Mouse (Mus musculus): ENCODE measurements around the gene Tmem238. TPM values are rescaled to one million over a fixed set of nuclear protein-coding genes. Genes with fewer than 3 reads are reported as not detected.

Gene Tmem238
- polyA plus RNA-seq, 1 experiment from 2014 or later: 6.8 TPM

DNA sequence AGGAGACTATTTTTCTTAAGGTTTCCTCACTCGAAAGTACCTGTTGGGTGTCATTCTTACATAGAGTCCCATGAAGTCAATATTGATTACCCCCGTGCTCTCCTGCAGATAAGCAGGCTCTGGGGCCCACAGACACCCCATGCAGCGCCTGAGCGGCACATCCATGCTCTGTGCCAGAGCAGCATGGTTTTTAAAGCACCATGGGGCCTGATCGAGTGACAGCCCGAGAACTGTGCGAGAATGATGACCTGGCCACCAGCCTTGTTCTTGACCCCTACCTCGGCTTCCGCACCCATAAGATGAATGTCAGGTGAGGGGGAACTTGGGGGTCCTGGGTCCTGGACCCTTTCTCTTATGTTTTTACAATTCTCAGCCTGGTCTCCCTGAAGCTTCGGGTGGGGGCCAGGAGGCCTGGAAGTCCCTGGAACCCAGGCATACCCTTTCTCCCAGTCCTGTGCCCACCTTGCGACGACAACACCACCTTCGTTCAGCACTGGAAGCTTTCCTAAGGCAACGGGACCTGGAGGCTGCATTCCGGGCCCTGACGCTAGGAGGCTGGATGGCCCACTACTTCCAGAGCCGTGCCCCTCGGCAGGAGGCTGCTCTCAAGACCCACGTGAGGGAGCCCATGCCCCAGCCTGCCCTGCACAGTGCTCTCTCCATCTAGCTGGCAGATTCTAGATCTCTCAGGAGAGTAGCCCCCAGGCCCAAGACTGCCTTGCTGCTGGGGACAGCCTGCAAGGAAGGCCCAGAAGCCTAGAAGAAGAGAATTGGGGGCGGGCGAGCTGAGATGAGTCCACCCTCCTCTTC, 47.6 kb downstream of the Tmem238 start:
- H3K27ac ChIP-seq (replicated peaks): peak overlapping the region; percentile 96
- no peak for ATAC-seq (ENCODE audit: low FRiP score)
- peaks cover 43% of the 10 kb centered on the region for H3K4me1 ChIP-seq
- peak overlapping the region; percentile 89 for H3K4me2 ChIP-seq
- H3K36me3 ChIP-seq: peaks cover 18% of the 10 kb centered on the region
- no peaks in the 10 kb centered on the region for H3K9me3 ChIP-seq (replicated peaks)
- H3K27me3 ChIP-seq (replicated peaks): no peaks in the 10 kb centered on the region
- WGBS: 82% methylated on average over 21 of the region's 21 CpGs
- H3K9ac ChIP-seq (replicated peaks): peak overlapping the region; percentile 92
- H3K4me3 ChIP-seq (replicated peaks): peak overlapping the region; percentile 81

DNA sequence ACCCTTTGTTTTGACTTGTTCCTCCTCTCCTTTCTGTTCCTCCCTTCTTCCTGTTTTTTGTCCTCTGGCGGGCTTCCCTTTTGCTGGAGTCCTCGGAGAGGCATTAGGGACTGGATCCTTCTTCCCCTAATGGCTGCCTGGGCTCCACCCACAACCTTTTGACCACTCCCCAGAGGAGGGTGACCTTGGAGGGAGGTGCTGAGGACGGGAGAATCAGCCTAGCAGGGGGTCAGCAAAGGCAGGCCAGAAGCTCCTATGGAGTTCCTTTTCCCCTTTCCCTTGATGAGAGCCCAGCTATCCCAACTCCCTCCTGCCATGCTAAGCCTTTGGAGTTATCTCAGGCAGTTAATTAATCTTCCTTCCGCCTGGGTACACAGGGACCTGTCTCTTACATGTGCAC, 48.3 kb downstream of the Tmem238 start:
- Histone ChIP-seq H3K27me3 (replicated peaks) (no peaks in the 10 kb centered on the region), H3K36me3 (peaks cover 11% of the 10 kb centered on the region), H3K4me2 (peak overlapping the region; percentile 89), H3K4me3 (replicated peaks) (peak overlapping the region; percentile 81), H3K9me3 (replicated peaks) (no peaks in the 10 kb centered on the region), H3K9ac (replicated peaks) (peak overlapping the region; percentile 92), H3K27ac (replicated peaks) (peak overlapping the region; percentile 96), H3K4me1 (peaks cover 43% of the 10 kb centered on the region)
- no peak for ATAC-seq (ENCODE audit: low FRiP score)
- 3% methylated on average over 4 of the region's 4 CpGs for WGBS

DNA sequence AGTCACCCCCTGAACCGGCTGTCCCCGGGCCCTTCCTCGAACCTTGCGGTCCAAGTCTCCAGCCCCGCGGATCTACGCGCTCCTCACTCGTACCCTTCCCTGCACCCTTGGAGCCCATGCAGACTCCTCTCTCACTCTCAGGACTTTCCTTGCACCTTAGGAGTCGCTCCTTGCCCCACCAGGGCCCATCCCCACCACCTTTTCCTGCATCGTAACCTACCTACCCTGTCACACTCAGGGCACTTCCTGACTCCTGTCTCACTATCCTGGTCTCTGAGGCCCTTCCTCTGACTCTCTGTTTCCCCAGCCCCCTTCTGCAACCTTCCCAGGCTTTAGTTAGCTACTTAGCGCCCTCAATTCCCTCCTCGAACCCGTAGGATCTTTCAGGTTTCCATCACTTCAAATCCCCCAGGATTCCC, 49.1 kb downstream of the Tmem238 start:
- Histone ChIP-seq H3K4me1 (peaks cover 43% of the 10 kb centered on the region), H3K27ac (replicated peaks) (peak overlapping the region; percentile 96), H3K9ac (replicated peaks) (peak overlapping the region; percentile 92), H3K4me3 (replicated peaks) (peak overlapping the region; percentile 81), H3K36me3 (peaks cover 3% of the 10 kb centered on the region; the same call in 1 of the 2 replicates), H3K4me2 (peak overlapping the region; percentile 89), H3K27me3 (replicated peaks) (no peaks in the 10 kb centered on the region), H3K9me3 (replicated peaks) (no peaks in the 10 kb centered on the region)
- WGBS: under 1% methylated on average over 14 of the region's 14 CpGs
- peak; percentile 45 for ATAC-seq (ENCODE audit: low FRiP score)

DNA sequence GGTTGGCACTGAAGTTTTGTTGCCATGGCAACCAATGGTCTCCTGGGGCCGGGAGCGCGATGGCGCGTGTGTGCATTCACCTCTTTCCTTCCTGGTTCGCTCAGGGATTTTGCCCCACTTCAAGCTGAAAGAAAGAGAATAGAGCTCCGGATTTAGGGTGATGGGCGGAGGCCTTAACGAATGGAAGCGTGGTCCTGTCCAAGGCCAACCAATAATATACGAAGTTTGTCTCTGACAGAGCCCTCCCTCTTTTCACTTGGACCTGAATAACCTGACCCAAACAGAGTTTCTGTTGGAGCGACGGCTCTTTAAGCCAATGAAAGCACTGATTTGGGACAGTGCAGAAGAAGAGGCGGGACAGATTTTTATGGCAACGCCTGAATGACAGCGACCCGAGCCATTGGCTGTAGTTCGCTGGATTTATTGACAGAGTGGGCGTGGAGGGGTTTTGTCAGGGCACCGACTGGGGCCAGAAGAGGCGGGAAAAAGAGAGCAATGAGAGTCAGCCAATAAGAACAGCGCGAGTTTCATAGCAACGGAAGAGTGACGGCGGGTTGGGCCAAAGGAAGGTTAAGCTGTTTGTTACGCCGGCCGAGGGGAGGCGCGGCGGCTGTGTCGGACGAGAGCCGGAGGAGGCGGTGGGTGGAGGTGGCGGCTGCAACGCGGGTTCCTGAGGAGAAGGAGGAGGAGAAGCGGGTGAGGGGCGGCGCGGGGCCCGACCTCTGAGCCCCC, 49.7 kb downstream of the Tmem238 start, which contains the start of gene Kmt5c:
TSS of gene Kmt5c (plus strand) at position 572 of the 732 bp plus-strand sequence.
- H3K36me3 ChIP-seq: peaks cover 2% of the 10 kb centered on the region; the same call in 1 of the 2 replicates
- peak within 1 kb of the TSS; percentile 81 for H3K4me3 ChIP-seq (replicated peaks)
- WGBS: under 1% methylated on average over 40 of the region's 44 CpGs
- H3K9ac ChIP-seq (replicated peaks): peak within 1 kb of the TSS; percentile 92
- H3K4me1 ChIP-seq: peaks cover 43% of the 10 kb centered on the region
- peak; percentile 97 for ATAC-seq (ENCODE audit: low FRiP score)
- H3K4me2 ChIP-seq: peak within 1 kb of the TSS; percentile 89
- peak within 1 kb of the TSS; percentile 96 for H3K27ac ChIP-seq (replicated peaks)
- no peaks in the 10 kb centered on the region for H3K27me3 ChIP-seq (replicated peaks)
- no peaks in the 10 kb centered on the region for H3K9me3 ChIP-seq (replicated peaks)

DNA sequence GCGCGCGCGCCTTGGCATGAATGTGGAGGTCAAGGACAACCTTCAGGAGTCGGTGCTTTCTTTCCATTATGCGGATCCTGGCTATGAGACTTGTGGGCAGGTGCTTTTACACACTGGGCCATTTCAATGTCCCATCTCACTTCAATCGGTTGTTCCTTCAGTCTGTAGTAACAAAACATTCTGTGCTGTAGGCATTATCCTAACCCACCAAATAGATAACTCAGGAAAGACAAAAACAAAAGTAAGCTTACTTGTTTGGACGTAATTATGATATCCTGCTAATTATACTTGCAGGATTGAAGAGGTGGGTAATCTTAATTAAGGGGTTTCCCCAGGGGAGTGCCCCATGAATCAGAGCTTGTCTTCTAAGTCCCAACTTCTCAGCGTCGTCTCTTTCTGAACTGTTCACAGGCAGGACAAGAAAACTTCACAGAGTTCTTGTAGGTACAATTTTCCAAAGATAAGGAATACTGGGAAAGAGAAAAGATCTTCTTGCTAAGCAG, 50.4 kb downstream of the Tmem238 start:
- Histone ChIP-seq H3K9ac (replicated peaks) (peak overlapping the region; percentile 36; the same call in 1 of the 2 replicates), H3K9me3 (replicated peaks) (no peaks in the 10 kb centered on the region), H3K4me3 (replicated peaks) (peak overlapping the region; percentile 81), H3K27me3 (replicated peaks) (no peaks in the 10 kb centered on the region), H3K36me3 (no peaks in the 10 kb centered on the region; the same call in 1 of the 2 replicates), H3K4me1 (peaks cover 43% of the 10 kb centered on the region), H3K4me2 (peak overlapping the region; percentile 89), H3K27ac (replicated peaks) (peak overlapping the region; percentile 84)
- WGBS: 42% methylated on average over 10 of the region's 10 CpGs
- ATAC-seq (ENCODE audit: low FRiP score): no peak

Other genes with a start within 250 kb of the Tmem238 start
- gene Syt5, start 242.1 kb downstream of the Tmem238 start, polyA plus RNA-seq (2015; fragmentation: Nextera tagmentation; extraction: Ambion mirVana): 77.0 and 94.1 TPM in 2 replicates
- 0.43 and 0.65 TPM in 2 replicates for gene Ptprh, start 185.6 kb downstream of the Tmem238 start, polyA plus RNA-seq (2015; fragmentation: Nextera tagmentation; extraction: Ambion mirVana)
- gene Tmem86b, start 158.2 kb downstream of the Tmem238 start, polyA plus RNA-seq (2015; fragmentation: Nextera tagmentation; extraction: Ambion mirVana): 1.7 and 2.3 TPM in 2 replicates
- 8.3 and 8.9 TPM in 2 replicates for gene Ppp6r1, start 130.6 kb downstream of the Tmem238 start, polyA plus RNA-seq (2015; fragmentation: Nextera tagmentation; extraction: Ambion mirVana)
- 156 and 173 TPM in 2 replicates for gene Hspbp1, start 104.6 kb downstream of the Tmem238 start, polyA plus RNA-seq (2015; fragmentation: Nextera tagmentation; extraction: Ambion mirVana)
- gene Brsk1, start 99.1 kb downstream of the Tmem238 start, polyA plus RNA-seq (2015; fragmentation: Nextera tagmentation; extraction: Ambion mirVana): 6.5 and 6.8 TPM in 2 replicates
- 0.13 and 0.14 TPM in 2 replicates for gene Tmem150b, start 64.4 kb downstream of the Tmem238 start, polyA plus RNA-seq (2015; fragmentation: Nextera tagmentation; extraction: Ambion mirVana)
- 56.9 and 58.2 TPM in 2 replicates for gene Kmt5c, start 49.5 kb downstream of the Tmem238 start, polyA plus RNA-seq (2015; fragmentation: Nextera tagmentation; extraction: Ambion mirVana)
- gene Cox6b2, start 36.6 kb downstream of the Tmem238 start, polyA plus RNA-seq (2015; fragmentation: Nextera tagmentation; extraction: Ambion mirVana): 26.3 and 38.6 TPM in 2 replicates
- gene Fam71e2, start 18.4 kb downstream of the Tmem238 start, polyA plus RNA-seq (2015; fragmentation: Nextera tagmentation; extraction: Ambion mirVana): not detected in 2 replicates
- gene Il11, start 6.8 kb downstream of the Tmem238 start, polyA plus RNA-seq (2015; fragmentation: Nextera tagmentation; extraction: Ambion mirVana): 0.90 and 1.0 TPM in 2 replicates
- gene Tmem190, start 6.7 kb downstream of the Tmem238 start, polyA plus RNA-seq (2015; fragmentation: Nextera tagmentation; extraction: Ambion mirVana): not detected in 2 replicates
- 224 and 255 TPM in 2 replicates for gene Rpl28, start 3.2 kb upstream of the Tmem238 start, polyA plus RNA-seq (2015; fragmentation: Nextera tagmentation; extraction: Ambion mirVana)
- gene Ube2s, start 22.9 kb upstream of the Tmem238 start, polyA plus RNA-seq (2015; fragmentation: Nextera tagmentation; extraction: Ambion mirVana): 252 and 275 TPM in 2 replicates
- gene Shisa7, start 55.0 kb upstream of the Tmem238 start, polyA plus RNA-seq (2015; fragmentation: Nextera tagmentation; extraction: Ambion mirVana): 10.6 and 11.3 TPM in 2 replicates
- 3.7 and 5.9 TPM in 2 replicates for gene Isoc2b, start 80.6 kb upstream of the Tmem238 start, polyA plus RNA-seq (2015; fragmentation: Nextera tagmentation; extraction: Ambion mirVana)
- 0.51 and 0.79 TPM in 2 replicates for gene Isoc2a, start 87.5 kb upstream of the Tmem238 start, polyA plus RNA-seq (2015; fragmentation: Nextera tagmentation; extraction: Ambion mirVana)
- gene Gm36210, start 116.9 kb upstream of the Tmem238 start, polyA plus RNA-seq (2015; fragmentation: Nextera tagmentation; extraction: Ambion mirVana): 0.23 and 0.37 TPM in 2 replicates
- gene Zfp628, start 125.6 kb upstream of the Tmem238 start, polyA plus RNA-seq (2015; fragmentation: Nextera tagmentation; extraction: Ambion mirVana): 3.1 and 4.0 TPM in 2 replicates
- 30.8 and 36.3 TPM in 2 replicates for gene Nat14, start 132.4 kb upstream of the Tmem238 start, polyA plus RNA-seq (2015; fragmentation: Nextera tagmentation; extraction: Ambion mirVana)
- 1.00 and 1.8 TPM in 2 replicates for gene Ssc5d, start 136.1 kb upstream of the Tmem238 start, polyA plus RNA-seq (2015; fragmentation: Nextera tagmentation; extraction: Ambion mirVana)
- gene Sbk2, start 174.8 kb upstream of the Tmem238 start, polyA plus RNA-seq (2015; fragmentation: Nextera tagmentation; extraction: Ambion mirVana): 0.14 TPM in 1 of 2 replicates, not detected in the other
- gene Sbk3, start 181.5 kb upstream of the Tmem238 start, polyA plus RNA-seq (2015; fragmentation: Nextera tagmentation; extraction: Ambion mirVana): 0.32 and 0.35 TPM in 2 replicates
- 49.6 and 57.0 TPM in 2 replicates for gene Zfp579, start 206.5 kb upstream of the Tmem238 start, polyA plus RNA-seq (2015; fragmentation: Nextera tagmentation; extraction: Ambion mirVana)
- gene Zfp524, start 224.8 kb upstream of the Tmem238 start, polyA plus RNA-seq (2015; fragmentation: Nextera tagmentation; extraction: Ambion mirVana): 7.3 and 9.9 TPM in 2 replicates
- gene Fiz1, start 225.0 kb upstream of the Tmem238 start, polyA plus RNA-seq (2015; fragmentation: Nextera tagmentation; extraction: Ambion mirVana): 37.0 TPM in 2 replicates
- 0.15 and 1.4 TPM in 2 replicates for gene Gm44973, start 225.8 kb upstream of the Tmem238 start, polyA plus RNA-seq (2015; fragmentation: Nextera tagmentation; extraction: Ambion mirVana)
- gene Zfp865, start 230.7 kb upstream of the Tmem238 start, polyA plus RNA-seq (2015; fragmentation: Nextera tagmentation; extraction: Ambion mirVana): 6.4 and 7.0 TPM in 2 replicates
- gene Ccdc106, start 230.9 kb upstream of the Tmem238 start, polyA plus RNA-seq (2015; fragmentation: Nextera tagmentation; extraction: Ambion mirVana): 60.0 and 75.7 TPM in 2 replicates
- gene 4632433K11Rik, start 244.5 kb upstream of the Tmem238 start, polyA plus RNA-seq (2015; fragmentation: Nextera tagmentation; extraction: Ambion mirVana): not detected in 2 replicates
- gene Zfp784, start 248.8 kb upstream of the Tmem238 start, polyA plus RNA-seq (2015; fragmentation: Nextera tagmentation; extraction: Ambion mirVana): 7.7 and 9.0 TPM in 2 replicates